Mouse (Mus musculus) frontal cortex, postnatal 14 days (tissue): ENCODE results near the gene Macf1.

ENCODE experiments used
- DNase-seq, 2 experiments: peaks; one replicate each; pipeline ENCODE4 v3.0.0; 2022; ENCODE audit warnings: low spot score in 2 of 2

Gene Macf1

DNA sequence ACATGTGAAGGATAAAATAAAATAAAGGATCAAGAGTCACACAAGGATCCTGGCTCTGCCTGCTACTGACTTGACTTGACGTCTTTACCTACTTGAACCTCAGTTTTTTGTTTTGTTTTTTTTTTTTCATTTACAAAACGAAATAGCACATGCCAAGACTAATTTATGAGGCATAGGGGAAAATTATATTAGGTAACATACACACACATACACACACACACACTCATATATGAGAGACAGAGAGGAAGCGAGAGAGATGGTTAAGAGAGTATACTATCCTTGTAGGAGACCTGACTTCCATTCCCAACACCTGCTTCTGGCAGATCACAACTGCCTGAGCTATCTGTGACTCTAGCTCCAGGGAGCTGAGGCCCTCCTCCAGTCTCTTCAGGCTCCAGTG is at the start of gene Macf1:
Gene Macf1 (minus strand): TSS at position 101 of the 400 bp plus-strand sequence.
- DNase-seq = no peak

DNA sequence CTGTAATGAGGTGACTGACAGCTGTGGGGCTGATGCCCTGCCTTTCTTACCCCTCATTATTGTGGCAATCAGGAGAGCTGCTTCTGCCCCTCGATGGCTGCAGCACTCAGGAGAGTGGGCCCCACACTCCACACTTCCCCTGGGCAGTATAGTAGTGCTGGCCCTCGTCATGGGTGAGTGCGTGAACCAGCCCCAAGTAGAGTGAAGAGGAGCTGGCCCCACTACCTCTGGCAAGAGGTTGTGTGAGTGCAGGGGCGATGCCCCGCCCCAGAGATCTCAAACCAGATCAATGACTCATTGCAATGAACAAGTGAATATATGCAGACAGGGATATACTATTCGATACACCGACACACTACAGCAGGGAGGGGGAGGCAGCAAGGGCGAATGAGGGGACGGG is 49.4 kb upstream of the Macf1 start:
- no peak for DNase-seq

DNA sequence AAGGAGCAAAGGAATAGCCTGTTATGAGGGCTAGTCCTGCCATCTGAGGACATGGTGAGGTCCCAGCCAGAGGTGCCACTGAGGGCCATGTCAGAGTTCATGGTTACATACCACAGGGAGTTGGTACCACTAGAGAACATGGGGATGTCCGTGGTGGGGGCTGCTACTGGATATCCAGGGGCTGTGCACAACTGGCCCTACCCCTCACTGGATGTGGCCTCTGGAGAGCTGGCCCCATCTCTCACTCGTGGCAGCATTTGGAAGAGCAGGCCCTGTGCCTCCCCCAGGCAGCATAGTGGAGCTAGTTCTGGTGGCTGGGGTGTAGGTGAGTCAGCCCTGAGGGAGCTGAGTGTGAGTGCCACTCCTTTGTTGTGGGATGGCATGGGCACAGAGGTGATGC is 48.8 kb upstream of the Macf1 start:
- no peak for DNase-seq

DNA sequence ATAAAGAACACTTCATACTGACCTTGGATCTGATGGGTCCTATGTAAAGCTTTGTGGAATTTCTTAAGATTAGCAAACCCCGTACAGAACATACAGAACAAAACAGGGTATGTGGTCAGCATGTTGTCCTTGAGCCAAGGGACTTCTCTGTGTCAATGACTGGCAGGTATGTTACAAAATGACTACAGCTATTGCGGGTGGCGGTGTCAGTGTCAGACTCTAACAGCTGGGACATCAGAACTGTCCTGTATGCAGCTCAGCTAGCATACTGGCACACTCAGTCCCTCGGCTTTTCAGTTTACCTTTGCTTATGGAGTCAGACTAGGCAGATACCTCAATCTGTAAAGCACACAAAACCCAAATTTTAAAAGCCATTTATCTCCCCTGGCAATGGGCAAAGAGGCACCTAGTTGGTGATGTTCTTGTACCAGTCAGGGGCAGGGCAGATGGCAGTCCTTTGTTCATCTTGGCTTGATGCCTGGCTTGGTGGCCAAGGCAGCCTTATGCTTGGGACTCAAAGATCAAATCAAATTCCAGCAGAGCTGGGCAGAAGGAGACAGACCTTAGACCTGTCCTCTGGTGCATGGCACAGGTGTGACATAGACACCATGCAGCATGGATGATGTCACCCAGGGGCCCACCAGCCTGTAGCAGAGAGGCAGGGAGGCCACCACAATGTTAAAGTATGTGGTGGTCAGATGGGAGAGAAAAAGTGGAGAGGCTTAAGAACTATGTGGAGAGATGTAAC is 48.2 kb upstream of the Macf1 start:
- DNase-seq = no peak

DNA sequence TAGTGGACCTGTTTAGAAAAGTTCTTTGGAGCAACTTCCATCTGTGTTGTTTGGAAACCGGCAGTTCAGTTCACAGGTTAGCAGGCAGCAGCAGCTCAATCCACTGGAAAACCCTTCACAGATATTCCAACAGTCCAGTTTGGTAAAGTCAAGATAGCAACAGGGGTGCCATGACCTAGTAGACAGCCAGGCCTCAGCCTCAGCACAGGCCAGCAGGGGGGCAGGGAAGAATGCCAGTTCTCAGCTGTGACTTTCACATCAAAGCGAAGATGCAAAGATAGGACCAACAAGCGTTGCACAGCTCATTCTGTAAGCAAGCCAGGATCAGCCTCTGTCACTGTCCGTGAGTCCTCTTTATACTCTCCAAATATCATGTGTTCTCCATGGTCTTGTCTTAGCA is 37.6 kb upstream of the Macf1 start:
- DNase-seq = no peak

DNA sequence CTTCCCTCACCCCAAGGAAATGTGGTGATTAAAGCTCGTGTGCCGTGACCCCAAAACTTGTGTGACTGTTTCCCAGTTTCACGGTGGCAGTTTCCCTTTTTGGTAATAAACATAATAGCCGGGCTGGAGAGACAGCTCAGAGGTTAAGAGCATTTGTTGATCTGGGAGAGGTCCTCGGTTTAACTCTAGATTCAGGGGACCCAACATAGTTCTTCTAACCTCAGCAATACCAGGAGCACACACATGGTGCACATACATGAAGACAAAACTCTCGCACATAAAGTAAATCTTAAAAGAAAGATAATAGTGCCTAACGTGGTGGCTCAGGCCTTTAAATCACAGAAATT is 34.2 kb upstream of the Macf1 start:
- no peak for DNase-seq

DNA sequence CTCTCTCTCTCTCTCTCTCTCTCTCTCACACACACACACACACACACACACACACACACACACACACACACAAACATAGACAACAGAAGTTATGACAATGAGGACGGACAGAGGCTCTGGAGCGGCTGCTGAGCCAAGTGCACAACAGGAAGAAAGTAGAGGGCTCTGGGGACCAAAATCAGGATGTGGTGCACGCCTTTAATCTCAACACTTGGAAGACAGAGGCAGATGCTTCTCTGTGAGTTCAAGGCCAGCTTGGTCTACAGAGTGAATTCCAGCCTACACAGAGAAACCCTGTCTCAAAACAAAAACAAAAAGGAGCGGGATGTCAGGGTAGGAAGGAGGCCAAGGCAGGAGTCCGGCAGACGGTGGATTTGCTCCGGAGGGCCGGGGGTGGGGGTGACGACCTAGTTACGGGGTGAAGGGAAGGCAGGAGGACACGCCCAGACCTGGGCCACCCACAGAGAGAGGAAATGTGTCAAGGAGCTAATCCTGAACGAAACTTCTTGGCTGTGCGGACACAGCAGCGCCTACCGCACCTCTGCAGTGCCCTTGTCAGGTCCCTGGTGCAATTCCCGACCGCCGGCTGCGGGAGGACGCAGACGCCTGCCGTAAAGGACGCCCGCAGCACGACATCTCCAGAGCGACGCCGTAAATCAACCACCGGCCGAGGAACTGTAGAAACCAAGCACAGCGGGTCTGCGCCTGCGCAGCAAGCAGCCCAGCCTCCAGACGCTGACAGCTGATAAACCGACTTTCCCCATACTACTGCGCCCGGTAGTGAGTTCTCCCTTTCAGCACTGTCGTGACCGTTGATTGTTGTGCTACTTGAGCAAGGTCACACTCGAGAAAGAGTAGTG is 33.6 kb upstream of the Macf1 start, which contains the start of gene Ndufs5:
Gene Ndufs5 (minus strand): TSS at position 629 of the 860 bp plus-strand sequence.
- DNase-seq = peak; percentile 89 to 90

DNA sequence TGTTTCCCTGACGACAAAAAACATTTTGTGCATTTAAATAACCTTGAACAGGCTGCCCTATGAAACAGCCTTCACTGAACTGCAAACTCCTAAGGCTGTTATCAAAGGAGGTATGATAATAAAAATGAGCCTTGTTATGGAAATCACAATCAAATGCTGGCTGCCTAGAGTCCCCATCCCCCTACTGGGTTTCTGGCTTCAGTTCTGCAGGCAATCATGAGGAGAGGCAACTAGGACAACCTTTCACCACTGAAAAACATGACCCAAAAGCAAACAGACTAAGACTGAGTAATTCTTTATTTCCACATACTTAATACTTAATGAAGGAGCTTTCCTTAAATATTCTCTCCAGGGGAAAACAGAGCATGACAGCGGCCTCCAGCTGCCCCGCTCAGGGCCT is 28.3 kb upstream of the Macf1 start:
- DNase-seq = no peak

DNA sequence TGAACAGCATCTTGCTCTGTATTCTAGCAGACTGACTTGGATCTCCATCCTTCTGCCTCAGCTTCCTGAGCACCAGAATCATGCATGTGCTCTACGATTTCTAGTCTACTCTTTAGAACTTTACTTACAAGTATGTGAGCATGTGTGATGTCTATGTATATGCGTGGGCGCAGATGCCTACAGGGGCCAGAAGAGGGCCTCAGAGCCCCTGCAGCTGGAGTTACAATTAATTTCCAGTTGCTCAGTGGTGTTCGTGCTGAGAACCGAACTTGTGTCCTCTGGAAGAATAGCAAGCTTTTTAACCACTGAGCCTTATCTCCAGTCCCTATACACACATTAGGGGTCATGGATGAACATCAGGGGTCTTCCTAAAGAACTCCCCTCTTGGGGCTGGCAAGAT is 23.2 kb upstream of the Macf1 start:
- DNase-seq = no peak

DNA sequence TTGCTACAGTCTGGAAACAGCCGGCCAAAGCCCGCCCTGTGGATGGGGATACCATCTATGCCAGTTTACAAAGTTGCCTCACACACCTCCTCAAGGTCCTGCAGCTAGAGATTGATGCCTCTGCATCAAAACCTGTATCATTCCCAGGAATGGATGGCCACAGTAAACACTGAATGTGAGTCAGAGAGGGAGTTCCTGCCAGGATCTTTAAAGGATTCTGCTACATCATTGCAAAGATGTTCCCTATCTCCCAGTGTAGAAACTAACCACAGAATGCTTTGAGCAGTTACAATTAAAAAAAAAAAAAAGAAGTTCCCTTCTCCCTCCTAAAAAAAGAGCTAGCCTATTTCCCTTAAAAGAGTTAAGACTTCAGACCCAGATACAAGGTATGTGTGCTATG is 21.2 kb upstream of the Macf1 start:
- DNase-seq = no peak

DNA sequence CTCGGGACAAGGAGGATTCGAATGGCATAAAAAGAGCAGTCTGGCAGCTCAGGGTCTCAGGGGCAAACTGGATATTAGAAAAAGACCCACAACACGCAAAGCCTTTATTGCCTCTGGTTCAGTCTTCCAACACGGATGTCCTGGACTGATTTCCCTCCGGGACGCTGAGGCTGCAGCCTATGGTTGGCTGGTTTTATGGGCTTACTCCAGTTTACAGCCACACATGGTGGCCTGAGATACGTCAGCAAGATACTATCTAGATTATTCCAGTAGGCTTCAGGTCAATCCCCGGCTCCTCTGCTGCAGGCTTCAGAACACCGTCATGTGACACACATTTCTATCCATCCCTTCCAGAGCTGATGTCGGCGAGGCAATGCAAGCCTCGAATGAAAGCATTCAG is 9.2 kb upstream of the Macf1 start:
- no peak for DNase-seq

DNA sequence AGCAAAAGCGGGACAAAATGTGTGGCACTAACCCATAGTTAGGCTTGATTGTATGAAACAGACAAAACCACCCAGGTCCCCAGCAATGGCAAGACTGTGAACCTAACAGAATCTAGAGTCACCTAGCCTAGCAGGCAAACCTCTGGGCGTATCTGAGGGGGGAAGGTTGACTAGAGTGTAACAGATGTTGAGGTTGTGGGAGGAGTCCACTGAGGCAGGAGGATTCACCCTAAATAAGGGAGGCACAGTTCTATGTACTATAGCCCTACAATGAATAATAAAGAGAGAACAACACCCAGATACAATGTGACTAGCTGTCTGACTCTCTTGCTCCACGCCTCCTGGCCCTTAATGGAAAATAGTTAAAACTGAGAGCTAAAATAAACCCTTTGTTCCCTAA is 7.9 kb upstream of the Macf1 start:
- DNase-seq = no peak

DNA sequence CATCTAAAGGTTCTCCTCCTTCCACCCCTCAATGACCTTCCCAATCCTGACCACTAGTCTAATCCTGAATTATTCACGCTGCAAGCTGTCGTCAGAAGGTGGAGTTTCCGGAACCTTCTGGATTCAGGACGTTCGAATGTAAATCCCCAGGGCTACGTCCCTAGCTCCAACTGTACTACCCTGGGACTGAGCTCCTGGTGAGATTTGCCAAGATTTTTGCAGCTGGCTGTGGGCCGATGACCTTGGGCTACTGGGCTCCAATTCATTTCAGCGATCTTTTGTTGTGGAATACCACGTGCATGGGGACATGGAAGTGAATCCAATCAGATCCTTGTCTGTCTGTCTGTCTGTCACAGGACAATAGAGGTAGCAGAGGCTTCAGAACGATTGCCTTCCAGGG is 6.2 kb upstream of the Macf1 start:
- DNase-seq = no peak

DNA sequence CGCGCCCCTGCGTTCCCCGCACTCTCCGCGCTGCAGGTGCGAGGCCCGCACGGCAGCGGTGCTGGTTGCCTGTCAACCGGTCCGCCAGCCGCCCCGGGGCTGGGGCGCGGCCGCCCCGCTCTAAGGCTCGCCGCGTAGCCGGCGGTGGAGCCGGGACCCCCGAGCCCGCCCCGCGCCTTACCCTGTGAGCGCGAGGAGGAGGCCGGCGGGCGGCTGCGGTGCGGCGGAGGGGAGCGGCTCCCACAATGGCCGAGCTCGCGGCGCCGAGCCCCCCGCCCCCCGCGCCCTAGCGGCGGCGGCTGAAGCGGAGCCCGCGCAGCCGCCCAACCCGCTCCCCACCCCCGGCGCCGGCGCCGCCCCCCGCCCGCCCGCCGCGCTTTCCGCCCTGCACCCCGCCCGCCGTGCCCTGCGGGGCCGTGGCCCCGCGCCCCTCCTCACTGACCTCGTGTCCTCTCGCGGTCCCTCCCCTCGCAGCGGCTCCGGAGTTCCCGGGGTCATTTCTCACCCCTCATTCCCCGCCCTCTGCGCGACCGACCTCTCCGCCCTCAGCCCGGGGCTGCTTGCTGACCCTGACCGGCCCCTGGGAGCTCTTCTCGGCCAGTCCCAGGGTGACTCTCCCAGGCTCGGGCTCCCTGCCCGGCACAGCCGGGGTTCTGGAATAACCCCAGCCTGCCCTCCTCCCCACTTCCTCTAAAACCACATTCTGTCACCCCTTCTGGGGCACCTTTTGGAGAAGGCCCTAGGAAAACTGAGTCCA is 3.0 kb upstream of the Macf1 start:
- peak in 1 of 2 experiments; percentile 34 for DNase-seq

DNA sequence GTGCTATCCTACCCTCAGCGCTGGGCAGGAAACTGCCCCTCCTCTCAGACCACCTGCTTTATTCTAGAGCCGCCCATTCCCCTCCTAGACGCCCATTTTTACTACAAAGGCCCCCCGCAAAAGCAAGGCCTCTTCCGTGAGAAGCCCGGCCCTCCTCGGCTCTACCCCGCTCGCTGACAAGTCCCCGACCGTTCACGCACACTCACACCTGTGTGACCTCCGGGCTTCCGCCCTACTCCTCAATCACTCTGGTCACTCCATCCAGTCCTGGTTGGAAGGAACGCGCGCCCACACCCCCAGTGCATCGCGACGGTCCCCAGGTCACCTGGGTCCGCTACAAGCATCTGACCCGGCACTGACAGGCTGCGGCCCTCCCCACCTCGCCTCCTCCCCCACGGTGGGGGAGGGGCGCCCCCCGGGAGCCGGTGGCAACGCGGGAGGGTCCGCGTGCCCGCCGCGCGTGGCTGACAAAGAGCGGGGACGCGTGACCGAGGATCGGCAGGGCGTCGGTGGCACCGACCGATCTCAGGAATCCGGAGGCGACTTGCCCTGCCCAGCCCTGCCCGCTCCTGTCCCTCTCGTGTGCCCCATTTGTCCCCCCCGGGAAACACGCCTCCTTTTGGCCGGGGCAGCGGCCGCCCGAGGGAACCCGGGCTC is 2.3 kb upstream of the Macf1 start:
- DNase-seq = peak in 1 of 2 experiments; percentile 19

DNA sequence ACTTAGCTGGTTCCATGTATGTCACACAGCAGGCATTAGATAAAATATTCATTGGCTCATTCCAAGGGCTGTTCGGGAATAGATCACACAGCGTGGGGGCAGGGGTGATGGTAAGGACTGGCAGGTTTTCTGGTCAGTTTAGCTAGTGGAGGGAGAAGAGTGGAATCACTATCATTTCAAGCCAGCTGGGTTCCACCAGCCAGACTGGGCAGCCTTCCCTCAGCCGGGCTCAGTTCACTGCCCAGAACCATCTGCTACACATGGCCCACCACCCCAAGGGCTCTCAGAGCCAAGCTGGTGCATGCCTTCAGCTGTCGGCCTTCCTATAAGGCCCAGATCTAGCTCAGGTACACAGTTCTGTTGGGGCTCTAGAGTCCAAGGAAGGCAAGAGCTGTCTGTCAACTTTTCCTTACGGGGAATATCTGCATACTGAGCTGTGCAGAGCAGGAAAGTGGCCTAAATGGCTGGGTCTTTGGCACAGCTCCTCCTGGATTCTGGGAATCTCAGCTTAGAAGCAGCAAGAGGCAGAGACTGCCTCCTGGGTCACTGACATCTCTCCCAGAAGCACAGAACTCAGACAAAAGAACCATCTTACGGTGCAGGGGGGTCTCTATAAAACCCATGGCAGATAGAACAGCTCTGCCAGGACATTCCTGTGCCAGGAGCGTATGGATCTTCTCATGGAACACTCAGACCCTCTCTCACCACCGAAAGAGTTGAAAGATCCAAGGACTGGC is 1.5 kb upstream of the Macf1 start:
- peak in 1 of 2 experiments; percentile 32 for DNase-seq

DNA sequence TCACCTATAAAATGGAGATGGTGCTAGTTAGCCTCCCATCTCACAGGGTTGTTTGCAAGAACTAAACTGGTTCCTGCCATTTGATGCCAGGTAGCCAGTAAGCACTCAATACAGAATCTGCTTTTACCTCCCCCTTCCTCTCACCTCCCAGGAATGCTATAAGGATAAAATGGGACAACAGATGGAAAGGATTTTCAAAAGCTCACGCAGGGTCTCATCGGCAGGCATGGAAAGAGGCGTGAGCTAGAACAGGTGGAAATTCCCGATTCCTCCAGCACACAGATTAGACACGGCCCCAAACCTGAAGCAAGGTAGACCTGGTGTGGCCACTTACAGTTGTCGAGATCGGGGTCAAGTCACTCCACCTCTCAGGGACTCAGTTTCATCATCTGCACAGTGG is 886 bp upstream of the Macf1 start:
- DNase-seq = no peak

DNA sequence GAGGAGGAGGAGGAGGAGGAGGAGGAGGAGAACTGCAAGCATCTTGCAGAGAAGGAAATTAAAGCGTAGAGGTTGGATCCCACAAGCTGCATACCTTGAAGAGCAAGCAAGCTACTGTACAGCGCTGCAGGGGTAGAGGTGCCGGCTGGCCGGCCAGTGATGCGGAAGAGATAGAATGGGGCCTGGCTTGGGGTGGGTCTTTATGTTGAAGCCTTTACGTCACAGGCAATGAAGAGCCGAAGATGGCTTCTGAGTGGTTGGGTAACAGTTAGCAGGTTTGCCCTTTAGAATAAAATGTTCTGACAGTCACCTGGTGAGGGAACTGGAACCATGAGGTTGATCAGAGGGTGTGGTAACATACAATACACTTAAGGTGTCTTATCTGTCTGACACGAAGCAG is 1.9 kb downstream of the Macf1 start:
- DNase-seq = no peak

DNA sequence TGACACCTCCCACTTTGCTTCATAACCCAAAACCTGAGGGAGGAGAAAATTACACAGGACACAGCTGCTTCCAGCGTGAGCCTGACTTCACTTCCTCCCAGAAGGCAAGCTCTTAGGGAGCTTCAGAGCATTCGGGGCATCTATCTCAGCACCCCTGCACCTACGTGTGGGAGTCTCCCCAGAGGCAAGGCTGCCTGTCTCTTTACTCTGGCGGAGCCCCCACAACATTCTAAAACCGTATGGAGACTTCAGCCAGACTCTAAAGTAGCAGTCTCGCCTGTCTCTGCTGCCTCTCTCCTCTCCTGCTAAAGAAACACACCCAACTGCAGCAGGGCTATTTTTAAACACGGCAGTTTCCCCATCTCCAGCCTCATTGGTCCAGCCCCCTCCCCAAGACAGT is 3.2 kb downstream of the Macf1 start:
- peak in 1 of 2 experiments; percentile 42 for DNase-seq

DNA sequence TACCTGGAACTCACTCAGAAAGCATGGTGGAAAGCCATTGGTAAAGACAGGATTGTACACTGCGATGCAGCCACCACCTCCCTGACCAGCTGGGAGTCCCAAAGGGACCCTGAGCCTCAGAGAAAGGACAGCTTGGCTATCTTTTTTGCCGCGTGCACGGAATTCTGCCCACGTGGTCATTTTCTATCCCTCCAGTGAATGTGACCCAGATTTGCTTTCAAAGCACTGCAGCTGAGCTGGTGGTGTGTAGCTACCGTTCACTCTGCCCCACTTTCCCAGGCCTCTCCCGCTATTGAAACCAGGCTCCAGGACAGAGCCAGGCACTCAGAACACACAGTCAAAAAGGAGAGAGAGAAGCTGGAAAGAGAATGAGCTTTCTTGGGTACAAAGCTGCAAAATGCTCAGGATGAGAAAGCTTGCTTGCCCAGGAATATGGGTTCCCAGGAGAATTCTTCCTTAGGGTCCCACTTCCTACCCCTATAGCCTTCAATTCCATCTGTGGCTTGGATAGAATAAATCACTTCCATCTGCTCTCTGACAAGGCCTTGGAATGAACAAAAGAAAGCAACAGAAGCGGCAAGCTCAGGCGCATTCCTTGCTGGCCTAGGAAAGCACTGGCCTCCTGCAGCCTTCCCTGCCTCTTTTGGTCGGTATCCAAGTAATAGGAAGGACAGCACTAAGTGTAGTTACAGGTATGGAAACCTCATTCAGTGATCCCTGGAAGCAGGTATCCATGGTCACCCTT is 6.9 kb downstream of the Macf1 start:
- peak; percentile 53 to 72 for DNase-seq
